Mouse (Mus musculus) monocyte, adult 59 days (primary cell): ENCODE data around the gene Arglu1. TPM values are rescaled to one million over a fixed set of nuclear protein-coding genes. Genes with fewer than 3 reads are reported as not detected.

Experiments used
- total RNA-seq, 2 experiments: library from RNA; stranded (reverse); gene quantifications; one replicate each; pipeline ENCODE4 v1.2.4; 2023

Gene Arglu1
- total RNA-seq, result 100 to 1,000 TPM; 104 to 131 TPM

GRCm38 (mm10) chr8:8690146-8691092, at the start of gene Arglu1:
Arglu1 (minus strand) TSS chr8:8690521.

GRCm38 (mm10) chr8:8661103-8661758, 29.1 kb downstream of the Arglu1 start, which contains the start of gene Efnb2:
Efnb2 (minus strand) TSS chr8:8661242.

Other genes with a start within 250 kb of the Arglu1 start
- 100 to 1,000 TPM; 112 to 133 TPM for gene Efnb2, start 29.3 kb downstream of the Arglu1 start, total RNA-seq